28 mouse cellular contexts compared by ENCODE assay signal in genomic region chr2:144144486-144145136, GRCm38 (mm10).
DNase-seq lines count a peak whose midpoint lies in the region; ATAC-seq and TF ChIP-seq lines count a peak whose summit lies in the region.
"Had no signal": no experiment of that assay in that cellular context is flagged by ENCODE, and none has a peak within 500 bp of the region (broad histone marks: within the 10 kb centered on the region; RNA-seq: fewer than 3 reads in every experiment).

No protein-coding gene starts in this region.

- TF ChIP-seq CTCF in kidney, adult 2 months (conservative IDR thresholded peaks at IDR 0.05; ENCODE audit: insufficient read depth, insufficient read length, low read depth, low read length) = no peak

- no peak overlapping the region for H3K27ac ChIP-seq in kidney, adult 2 months (ENCODE audit: insufficient read depth, low read depth, low read length)
- H3K27ac ChIP-seq in kidney, embryonic 15.5 days = no peak overlapping the region
- H3K27ac ChIP-seq: embryonic facial prominence, embryonic 13.5 days; forebrain, embryonic 12.5 days; heart, embryonic 10.5 days; hindbrain, embryonic 10.5 days; limb, embryonic 13.5 days; liver, embryonic 13.5 days; midbrain, embryonic 12.5 days; neural tube, embryonic 15.5 days; stomach, embryonic 15.5 days had no signal

- WGBS in kidney, adult 2 months = 66% methylated on average over 5 of the region's 5 CpGs
- WGBS in kidney, embryonic 15.5 days = 67% methylated on average over 5 of the region's 5 CpGs

- H3K4me2 ChIP-seq in kidney, embryonic 15.5 days = no peak overlapping the region
- H3K4me2 ChIP-seq: embryonic facial prominence, embryonic 13.5 days; forebrain, embryonic 12.5 days; limb, embryonic 13.5 days; liver, embryonic 13.5 days; midbrain, embryonic 12.5 days; neural tube, embryonic 15.5 days; stomach, embryonic 15.5 days had no signal

- DNase-seq in cerebellum, postnatal 4 days (ENCODE audit: low spot score in 2 of 2) = no peak
- peak; percentile 51 for DNase-seq in kidney, adult 2 months
- DNase-seq in brain, adult 2 months (ENCODE audit: low read depth, low spot score) = peak; percentile 94
- peak; percentile 71 for DNase-seq in cerebellum, adult 9-11 months
- no peak for DNase-seq in B cell, adult 2 months
- no peak for DNase-seq in adrenal gland, adult 18-20 months (ENCODE audit: low spot score in 2 of 2)
- DNase-seq: adrenal gland, postnatal 25 days; embryo, embryonic 11 days; gastrocnemius, postnatal 36 days; kidney, adult 18-20 months; kidney, postnatal 25 days; liver, embryonic 13.5 days; lung, adult 2 months; right cerebral cortex, adult 18-20 months; thymus, adult 2 months; thymus, postnatal 4 days had no signal

- H3K36me3 ChIP-seq in kidney, adult 2 months (ENCODE audit: control insufficient read depth, insufficient read depth, low read length) = no peaks in the 10 kb centered on the region
- no peaks in the 10 kb centered on the region for H3K36me3 ChIP-seq in kidney, embryonic 15.5 days
- H3K36me3 ChIP-seq: embryonic facial prominence, embryonic 13.5 days; forebrain, embryonic 12.5 days; heart, embryonic 10.5 days; hindbrain, embryonic 10.5 days; limb, embryonic 13.5 days; liver, embryonic 13.5 days; midbrain, embryonic 12.5 days; neural tube, embryonic 15.5 days; stomach, embryonic 15.5 days had no signal

- no peaks in the 10 kb centered on the region for H3K27me3 ChIP-seq in kidney, adult 2 months (replicated peaks; ENCODE audit: control insufficient read depth, insufficient read depth, low read length)
- H3K27me3 ChIP-seq in kidney, embryonic 15.5 days = no peaks in the 10 kb centered on the region
- H3K27me3 ChIP-seq: embryonic facial prominence, embryonic 13.5 days; forebrain, embryonic 12.5 days; limb, embryonic 13.5 days; liver, embryonic 13.5 days; midbrain, embryonic 12.5 days; neural tube, embryonic 15.5 days; stomach, embryonic 15.5 days had no signal

- peak; percentile 81 for ATAC-seq in cerebellum, adult (ENCODE audit: insufficient number of reproducible peaks, low FRiP score, low TSS enrichment)
- ATAC-seq in kidney, embryonic 15.5 days (replicated peaks; ENCODE audit: low FRiP score) = no peak
- ATAC-seq: hindbrain, embryonic 16.5 days had no signal

- H3K4me3 ChIP-seq in kidney, adult 2 months (ENCODE audit: insufficient read depth, low read depth, low read length) = no peak overlapping the region
- no peak overlapping the region for H3K4me3 ChIP-seq in kidney, embryonic 15.5 days (replicated peaks)
- H3K4me3 ChIP-seq: embryonic facial prominence, embryonic 13.5 days; erythroblast, embryonic 14.5 days; forebrain, embryonic 12.5 days; heart, embryonic 10.5 days; hindbrain, embryonic 10.5 days; limb, embryonic 13.5 days; liver, embryonic 13.5 days; midbrain, embryonic 12.5 days; neural tube, embryonic 15.5 days; stomach, embryonic 15.5 days had no signal

- no peak for TF ChIP-seq POLR2A in kidney, adult 2 months (IDR thresholded peaks at IDR 0.05; ENCODE audit: low read depth, low read length)

- no peak overlapping the region for H3K9ac ChIP-seq in kidney, embryonic 15.5 days
- H3K9ac ChIP-seq: embryonic facial prominence, embryonic 13.5 days; forebrain, embryonic 12.5 days; limb, embryonic 13.5 days; liver, embryonic 13.5 days; midbrain, embryonic 12.5 days; neural tube, embryonic 15.5 days; stomach, embryonic 15.5 days had no signal

- H3K9me3 ChIP-seq in kidney, embryonic 15.5 days (replicated peaks) = no peaks in the 10 kb centered on the region
- H3K9me3 ChIP-seq: embryonic facial prominence, embryonic 13.5 days; forebrain, embryonic 12.5 days; heart, embryonic 10.5 days; hindbrain, embryonic 10.5 days; limb, embryonic 13.5 days; liver, embryonic 13.5 days; midbrain, embryonic 12.5 days; neural tube, embryonic 15.5 days; stomach, embryonic 15.5 days had no signal

- H3K4me1 ChIP-seq in kidney, adult 2 months (ENCODE audit: control insufficient read depth, insufficient read depth, low read length) = no peaks in the 10 kb centered on the region
- H3K4me1 ChIP-seq in kidney, embryonic 15.5 days = no peaks in the 10 kb centered on the region
- H3K4me1 ChIP-seq: embryonic facial prominence, embryonic 13.5 days; forebrain, embryonic 12.5 days; limb, embryonic 13.5 days; liver, embryonic 13.5 days; neural tube, embryonic 15.5 days had no signal

Comparison
In these comparisons a context has a peak if more than half of its experiments do, and no peak if none do; other contexts are left out.
1. DNase-seq: peak in kidney, adult 2 months (single experiment), brain, adult 2 months (single experiment) and cerebellum, adult 9-11 months (single experiment); none in cerebellum, postnatal 4 days (0 of 2), B cell, adult 2 months (0 of 2) and adrenal gland, adult 18-20 months (0 of 2).